Mouse (Mus musculus): ENCODE data around the gene Sh3pxd2a. TPM values are rescaled to one million over a fixed set of nuclear protein-coding genes. Genes with fewer than 3 reads are reported as not detected.

Gene Sh3pxd2a
- total RNA-seq, 2 experiments from 2014 or later: 33.9 to 35.9 TPM

- intact Hi-C loops (cut with DNase I): no loop called here
- no peak for DNase-seq (ENCODE audit: low spot score in 2 of 2)
These were observed 159.9 kb downstream of the Sh3pxd2a start for GRCm38 (mm10) chr19:47304170-47304745.

- DNase-seq (ENCODE audit: low spot score in 2 of 2): no peak
- intact Hi-C loops (cut with DNase I): no loop called here
These were observed 161.1 kb downstream of the Sh3pxd2a start for GRCm38 (mm10) chr19:47303128-47303527.

GRCm38 (mm10) chr19:47302191-47302852 lies 161.9 kb downstream of the Sh3pxd2a start:
- intact Hi-C loops (cut with DNase I): no loop called here
- no peak for DNase-seq (ENCODE audit: low spot score in 2 of 2)

- DNase-seq (ENCODE audit: low spot score in 2 of 2): no peak
- intact Hi-C loops (cut with DNase I): no loop called here
These were observed 162.7 kb downstream of the Sh3pxd2a start for GRCm38 (mm10) chr19:47301303-47302190.

- intact Hi-C loops (cut with DNase I): no loop called here
- DNase-seq (ENCODE audit: low spot score in 2 of 2): no peak
These were observed 166.1 kb downstream of the Sh3pxd2a start for GRCm38 (mm10) chr19:47298100-47298499.

- intact Hi-C loops (cut with DNase I): no loop called here
- DNase-seq (ENCODE audit: low spot score in 2 of 2): peak in 1 of 2 experiments; percentile 35
These were observed 171.7 kb downstream of the Sh3pxd2a start for GRCm38 (mm10) chr19:47292451-47292951.

- intact Hi-C loops (cut with DNase I): no loop called here
- DNase-seq (ENCODE audit: low spot score in 2 of 2): no peak
These were observed 172.7 kb downstream of the Sh3pxd2a start for GRCm38 (mm10) chr19:47291307-47292080.

GRCm38 (mm10) chr19:47286886-47287450 lies 177.2 kb downstream of the Sh3pxd2a start:
- no peak for DNase-seq (ENCODE audit: low spot score in 2 of 2)
- intact Hi-C loops (cut with DNase I): no loop called here

GRCm38 (mm10) chr19:47285581-47285980 lies 178.6 kb downstream of the Sh3pxd2a start:
- no peak for DNase-seq (ENCODE audit: low spot score in 2 of 2)
- intact Hi-C loops (cut with DNase I): no loop called here

- intact Hi-C loops (cut with DNase I): no loop called here
- DNase-seq (ENCODE audit: low spot score in 2 of 2): peak in 1 of 2 experiments; percentile 36
These were observed 181.4 kb downstream of the Sh3pxd2a start for GRCm38 (mm10) chr19:47282688-47283215.

GRCm38 (mm10) chr19:47282050-47282454 lies 182.1 kb downstream of the Sh3pxd2a start:
- no peak for DNase-seq (ENCODE audit: low spot score in 2 of 2)
- intact Hi-C loops (cut with DNase I): no loop called here

GRCm38 (mm10) chr19:47280894-47281293 lies 183.3 kb downstream of the Sh3pxd2a start:
- intact Hi-C loops (cut with DNase I): no loop called here
- DNase-seq (ENCODE audit: low spot score in 2 of 2): peak in 1 of 2 experiments; percentile 52

- intact Hi-C loops (cut with DNase I): no loop called here
- peak; percentile 77 to 94 for DNase-seq (ENCODE audit: low spot score in 2 of 2)
These were observed 184.2 kb downstream of the Sh3pxd2a start for GRCm38 (mm10) chr19:47279788-47280532.

- DNase-seq (ENCODE audit: low spot score in 2 of 2): no peak
- intact Hi-C loops (cut with DNase I): no loop called here
These were observed 184.8 kb downstream of the Sh3pxd2a start for GRCm38 (mm10) chr19:47279372-47279771.

GRCm38 (mm10) chr19:47276730-47277129 lies 187.5 kb downstream of the Sh3pxd2a start:
- intact Hi-C loops (cut with DNase I): loop anchor here (2.0 kb wide), 1 partner anchor 62 kb away; no protein-coding TSS in a partner anchor
- DNase-seq (ENCODE audit: low spot score in 2 of 2): peak; percentile 66 to 90

- no peak for DNase-seq (ENCODE audit: low spot score in 2 of 2)
- intact Hi-C loops (cut with DNase I): no loop called here
These were observed 193.7 kb downstream of the Sh3pxd2a start for GRCm38 (mm10) chr19:47270520-47270919.

- intact Hi-C loops (cut with DNase I): loop anchor here (1.0 kb wide), 1 partner anchor 69 kb away; no protein-coding TSS in a partner anchor
- DNase-seq (ENCODE audit: low spot score in 2 of 2): peak in 1 of 2 experiments; percentile 41
These were observed 194.5 kb downstream of the Sh3pxd2a start for GRCm38 (mm10) chr19:47269729-47270128.

- intact Hi-C loops (cut with DNase I): no loop called here
- DNase-seq (ENCODE audit: low spot score in 2 of 2): no peak
These were observed 197.1 kb downstream of the Sh3pxd2a start for GRCm38 (mm10) chr19:47267066-47267465.
